Mouse (Mus musculus): Measurements from ENCODE around the gene Olfr628.
"Not testable (repeated sequence)": the region's sequence is repeated elsewhere in the genome, so short reads cannot be mapped to it uniquely, and the experiment has no call there.

Olfr628 gene

DNA sequence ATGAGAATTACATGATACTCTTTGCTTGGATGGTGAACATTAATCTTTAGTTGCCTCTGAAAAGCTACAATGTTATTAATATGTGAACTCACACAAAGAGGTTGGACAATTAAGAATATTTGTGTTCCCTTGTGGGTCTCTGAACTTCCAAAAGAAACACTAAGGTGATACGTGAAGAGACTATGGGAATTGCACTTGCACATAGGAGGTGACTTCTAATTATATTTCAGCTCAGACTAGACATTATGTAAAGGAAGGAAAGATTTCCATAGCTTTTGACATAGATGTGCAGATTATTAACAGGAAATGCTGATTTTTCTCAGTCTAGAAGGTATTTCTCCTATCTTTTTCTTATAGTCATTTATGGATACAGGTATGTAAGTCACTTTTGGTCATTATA lies at the start of gene Olfr628:
TSS of gene Olfr628 (plus strand) at position 301 of the 400 bp plus-strand sequence.
- in situ Hi-C loops (cut with MboI; ENCODE audit: low pct_unique_long_range_greater_than_20kb in 1 of 2, low sequenced_read_pairs in 2 of 2, unreplicated experiment in 1 of 2), result no loop called here

DNA sequence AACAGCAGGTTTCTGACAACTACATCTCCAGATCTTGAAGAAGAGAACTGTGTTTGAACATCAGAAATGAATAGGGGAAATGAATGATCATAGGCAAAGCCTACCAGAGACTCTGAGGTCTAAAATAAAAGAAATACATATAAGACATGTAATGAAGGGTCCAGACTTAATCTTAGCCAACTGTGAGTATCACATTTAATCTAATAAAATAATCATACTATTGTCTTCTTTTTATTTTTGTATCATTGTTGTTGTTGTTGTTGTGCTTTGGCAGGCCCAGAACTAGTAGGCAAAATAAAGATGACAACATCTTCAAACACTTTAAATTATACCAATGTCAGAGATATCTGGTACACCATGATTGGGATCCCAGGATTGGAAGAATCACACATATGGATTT lies 47.8 kb upstream of the Olfr628 start, which contains the start of gene Olfr625-ps1:
TSS of gene Olfr625-ps1 (plus strand) at position 301 of the 400 bp plus-strand sequence.
- in situ Hi-C loops (cut with MboI; ENCODE audit: low pct_unique_long_range_greater_than_20kb in 1 of 2, low sequenced_read_pairs in 2 of 2, unreplicated experiment in 1 of 2), result no loop called here

DNA sequence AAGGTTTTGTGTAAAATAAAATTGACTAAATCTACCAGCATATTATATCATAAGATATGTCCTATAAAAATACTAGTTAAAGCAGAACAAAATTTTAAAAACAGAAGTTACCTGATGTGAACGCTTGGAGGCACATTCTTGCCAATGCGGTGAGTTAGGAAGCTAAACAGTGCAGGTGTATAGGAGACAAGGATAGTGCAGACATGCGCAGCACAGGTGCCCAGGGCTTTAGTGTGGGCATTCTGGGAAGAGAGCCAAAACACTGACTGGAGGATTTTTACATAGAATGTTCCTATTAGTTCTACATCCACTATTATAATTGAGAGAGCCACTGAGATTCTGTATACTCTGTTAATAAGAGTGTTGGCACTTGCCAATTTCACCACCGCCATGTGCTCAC lies 30.7 kb upstream of the Olfr628 start:
- in situ Hi-C loops (cut with MboI; ENCODE audit: low pct_unique_long_range_greater_than_20kb in 1 of 2, low sequenced_read_pairs in 2 of 2, unreplicated experiment in 1 of 2), result no loop called here

DNA sequence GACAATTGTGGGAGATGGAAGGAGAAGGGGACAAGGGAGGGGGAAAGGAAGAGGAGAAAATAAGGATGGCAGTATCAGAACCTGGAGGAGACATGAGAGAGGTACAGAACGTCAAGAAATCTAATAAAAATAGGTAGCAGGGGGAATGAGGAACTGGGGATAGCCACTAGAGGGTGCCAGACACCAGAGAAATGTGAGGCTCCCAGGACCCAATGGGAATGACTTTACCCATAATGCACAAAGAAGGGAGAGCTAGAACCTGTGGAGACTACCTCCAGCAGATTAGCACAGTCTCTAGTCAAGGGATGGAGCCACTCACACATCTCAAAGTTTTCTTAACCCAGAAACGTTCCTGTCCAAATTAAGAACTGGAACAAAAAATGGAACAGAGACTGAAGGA lies 18.1 kb upstream of the Olfr628 start:
- in situ Hi-C loops (cut with MboI; ENCODE audit: low pct_unique_long_range_greater_than_20kb in 1 of 2, low sequenced_read_pairs in 2 of 2, unreplicated experiment in 1 of 2), result no loop called here

DNA sequence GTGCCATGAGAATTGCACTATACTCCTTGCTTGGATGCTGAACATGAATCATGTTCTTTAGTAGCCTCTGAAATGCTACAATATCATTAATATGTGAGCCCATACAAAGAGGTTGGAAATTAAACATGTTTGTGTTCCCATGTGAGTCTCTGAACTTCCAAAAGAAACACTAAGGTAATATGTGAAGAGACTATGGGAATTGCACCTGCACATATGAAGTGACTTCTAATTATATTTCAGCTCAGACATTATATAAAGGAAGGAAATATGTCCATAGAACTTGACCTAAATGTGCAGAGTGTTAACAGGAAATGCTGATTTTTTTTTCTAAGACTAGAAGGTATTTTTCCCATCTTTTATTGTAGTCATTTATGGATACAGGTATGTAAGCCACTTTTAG lies 15.8 kb upstream of the Olfr628 start, which contains the start of gene Olfr243:
TSS of gene Olfr243 (plus strand) at position 301 of the 400 bp plus-strand sequence.
- in situ Hi-C loops (cut with MboI; ENCODE audit: low pct_unique_long_range_greater_than_20kb in 1 of 2, low sequenced_read_pairs in 2 of 2, unreplicated experiment in 1 of 2), result no loop called here

DNA sequence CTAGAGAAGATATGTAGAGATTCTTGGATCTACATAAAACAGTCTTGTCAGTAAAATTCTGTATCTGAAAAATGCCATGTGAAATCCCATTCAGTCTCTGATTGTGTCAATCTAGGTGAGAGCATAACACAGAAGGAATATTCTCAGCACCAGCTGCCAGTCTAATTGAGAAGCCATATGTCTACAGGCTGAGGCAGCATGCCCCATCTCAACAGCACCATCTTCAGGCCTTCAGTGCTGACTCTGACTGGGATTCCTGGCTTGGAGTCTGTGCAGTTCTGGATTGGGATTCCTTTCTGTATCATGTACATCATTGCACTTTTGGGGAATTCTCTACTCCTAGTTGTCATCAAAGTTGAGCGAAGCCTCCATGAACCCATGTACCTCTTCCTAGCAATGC lies 13.8 kb upstream of the Olfr628 start:
- in situ Hi-C loops (cut with MboI; ENCODE audit: low pct_unique_long_range_greater_than_20kb in 1 of 2, low sequenced_read_pairs in 2 of 2, unreplicated experiment in 1 of 2), result not testable (repeated sequence)

DNA sequence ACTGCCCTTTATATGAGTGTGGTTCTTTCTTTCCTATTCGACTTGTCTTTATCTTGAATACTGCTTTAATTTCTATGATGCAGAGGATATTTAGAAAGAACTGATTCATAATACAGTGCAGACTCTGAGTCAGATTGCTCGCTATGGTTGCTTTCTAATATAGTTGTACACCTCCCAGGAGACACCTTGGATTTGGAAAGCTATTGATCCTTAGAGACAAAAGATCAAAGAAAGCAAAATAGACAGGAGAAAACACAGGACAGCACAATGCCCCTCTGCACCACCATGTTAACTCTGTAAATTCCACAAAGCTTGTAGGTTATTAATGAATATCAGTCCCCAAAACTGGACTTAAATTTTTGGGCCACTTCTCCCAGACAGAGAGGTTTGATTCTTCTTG lies 14.7 kb downstream of the Olfr628 start, which contains the start of gene Olfr629:
TSS of gene Olfr629 (minus strand) at position 101 of the 400 bp plus-strand sequence.
- in situ Hi-C loops (cut with MboI; ENCODE audit: low pct_unique_long_range_greater_than_20kb in 1 of 2, low sequenced_read_pairs in 2 of 2, unreplicated experiment in 1 of 2), result no loop called here

DNA sequence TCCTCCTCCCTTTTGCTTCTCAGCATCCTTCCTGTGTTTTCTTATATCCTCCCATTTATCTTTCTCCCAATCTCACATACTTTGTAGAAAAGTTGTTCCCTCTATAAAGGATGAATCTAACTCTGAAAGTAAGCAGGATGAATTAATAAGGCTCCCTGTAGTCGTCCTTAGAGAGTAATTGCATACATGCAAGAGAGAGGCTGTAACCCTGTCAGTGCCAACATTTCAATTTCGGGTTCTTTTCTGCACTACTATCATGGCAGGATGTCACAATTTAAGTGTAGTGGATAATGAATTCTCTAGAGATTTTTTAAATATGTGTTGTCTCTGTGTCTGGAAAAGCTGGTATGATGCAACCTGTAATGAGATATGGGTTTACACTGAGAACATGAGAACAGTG lies 27.1 kb downstream of the Olfr628 start, which contains the start of gene Olfr630:
TSS of gene Olfr630 (minus strand) at position 101 of the 400 bp plus-strand sequence.
- in situ Hi-C loops (cut with MboI; ENCODE audit: low pct_unique_long_range_greater_than_20kb in 1 of 2, low sequenced_read_pairs in 2 of 2, unreplicated experiment in 1 of 2), result no loop called here

DNA sequence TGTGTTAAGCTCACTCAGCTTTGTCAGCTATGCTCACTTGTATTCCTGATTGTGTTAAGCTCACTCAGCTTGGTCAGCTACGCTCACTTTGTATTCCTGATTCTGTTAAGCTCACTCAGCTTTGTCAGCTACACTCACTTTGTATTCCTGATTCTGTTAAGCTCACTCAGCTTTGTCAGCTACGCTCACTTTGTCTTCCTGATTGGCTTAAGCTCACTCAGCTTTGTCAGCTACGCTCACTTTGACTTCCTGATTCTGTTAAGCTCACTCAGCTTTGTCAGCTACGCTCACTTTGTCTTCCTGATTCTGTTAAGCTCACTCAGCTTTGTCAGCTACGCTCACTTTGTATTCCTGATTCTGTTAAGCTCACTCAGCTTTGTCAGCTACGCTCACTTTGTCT lies 32.0 kb downstream of the Olfr628 start:
- in situ Hi-C loops (cut with MboI; ENCODE audit: low pct_unique_long_range_greater_than_20kb in 1 of 2, low sequenced_read_pairs in 2 of 2, unreplicated experiment in 1 of 2), result not testable (repeated sequence)

DNA sequence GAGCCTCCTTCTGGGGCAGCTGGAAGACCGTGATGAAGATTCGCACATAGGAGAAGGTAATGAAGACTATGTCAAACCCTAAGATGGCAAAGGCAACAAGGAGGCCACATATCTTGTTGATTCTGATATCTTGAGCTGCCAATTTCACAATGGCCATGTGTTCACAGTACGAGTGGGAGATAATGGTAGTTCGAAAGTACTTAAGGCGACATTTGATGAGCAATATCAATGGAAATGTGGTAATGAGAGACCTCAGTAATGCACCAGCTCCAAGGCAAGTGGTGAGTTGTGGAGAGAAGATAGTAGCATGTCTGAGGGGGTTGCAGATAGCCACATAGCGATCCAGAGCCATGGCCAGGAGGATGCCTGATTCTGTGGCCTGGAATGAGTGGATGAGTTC lies 37.5 kb downstream of the Olfr628 start:
- in situ Hi-C loops (cut with MboI; ENCODE audit: low pct_unique_long_range_greater_than_20kb in 1 of 2, low sequenced_read_pairs in 2 of 2, unreplicated experiment in 1 of 2), result not testable (repeated sequence)

DNA sequence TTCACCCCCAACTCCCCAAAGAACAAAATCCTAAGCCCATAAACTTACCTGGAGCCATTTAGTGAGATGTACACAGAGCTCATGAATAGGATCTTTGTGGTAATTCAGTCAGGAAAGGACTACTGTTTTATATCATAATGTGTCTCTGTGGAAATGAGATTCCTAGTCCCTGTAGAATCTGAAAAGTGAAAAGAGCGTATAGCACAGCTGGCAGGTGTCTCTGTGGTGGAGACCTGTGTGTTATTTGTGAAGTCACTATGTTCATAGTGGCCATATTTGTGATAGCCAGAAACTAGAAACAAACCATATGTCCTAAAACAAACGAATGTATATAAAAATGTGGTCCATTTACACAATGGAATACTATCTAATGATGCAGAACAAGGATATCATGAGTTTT lies 41.3 kb downstream of the Olfr628 start, which contains the start of gene Olfr69:
TSS of gene Olfr69 (minus strand) at position 101 of the 400 bp plus-strand sequence.
- in situ Hi-C loops (cut with MboI; ENCODE audit: low pct_unique_long_range_greater_than_20kb in 1 of 2, low sequenced_read_pairs in 2 of 2, unreplicated experiment in 1 of 2), result no loop called here

DNA sequence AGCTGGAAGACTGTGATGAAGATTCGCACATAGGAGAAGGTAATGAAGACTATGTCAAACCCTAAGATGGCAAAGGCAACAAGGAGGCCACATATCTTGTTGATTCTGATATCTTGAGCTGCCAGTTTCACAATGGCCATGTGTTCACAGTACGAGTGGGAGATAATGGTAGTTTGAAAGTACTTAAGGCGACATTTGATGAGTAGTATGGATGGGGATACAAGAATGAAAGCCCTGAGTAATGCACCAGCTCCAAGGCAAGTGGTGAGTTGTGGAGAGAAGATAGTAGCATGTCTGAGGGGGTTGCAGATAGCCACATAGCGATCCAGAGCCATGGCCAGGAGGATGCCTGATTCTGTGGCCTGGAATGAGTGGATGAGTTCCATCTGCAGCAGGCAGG lies 47.5 kb downstream of the Olfr628 start:
- in situ Hi-C loops (cut with MboI; ENCODE audit: low pct_unique_long_range_greater_than_20kb in 1 of 2, low sequenced_read_pairs in 2 of 2, unreplicated experiment in 1 of 2), result not testable (repeated sequence)

DNA sequence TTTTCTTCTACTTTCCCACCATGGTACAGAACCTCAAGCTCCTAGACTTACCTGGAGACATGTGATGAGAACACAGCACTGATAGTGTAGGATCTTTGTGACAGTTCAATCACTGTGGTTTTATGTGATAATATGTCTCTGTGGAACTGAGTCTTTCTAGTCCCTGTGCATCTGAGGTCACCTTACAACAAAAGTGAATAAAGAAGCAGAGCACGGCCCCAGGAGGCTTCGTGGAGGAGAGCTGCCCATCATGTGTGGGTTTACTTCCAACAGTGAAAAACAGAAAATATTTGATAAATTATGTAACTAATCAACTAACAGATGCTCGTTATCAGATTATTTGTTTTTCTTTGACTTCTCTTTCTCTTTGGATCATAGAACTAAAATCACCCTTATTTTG lies 49.4 kb downstream of the Olfr628 start, which contains the start of gene Olfr68:
TSS of gene Olfr68 (minus strand) at position 101 of the 400 bp plus-strand sequence.
- in situ Hi-C loops (cut with MboI; ENCODE audit: low pct_unique_long_range_greater_than_20kb in 1 of 2, low sequenced_read_pairs in 2 of 2, unreplicated experiment in 1 of 2), result no loop called here

Data from mouse embryonic stem cell (cell line).